Mouse (Mus musculus) cerebellum, adult 2 months (tissue): ENCODE measurements around the gene Gm9747. TPM values are rescaled to one million over a fixed set of nuclear protein-coding genes. Genes with fewer than 3 reads are reported as not detected.

Source experiments
- DNase-seq, 2 experiments: peaks; one replicate each; pipeline ENCODE4 v3.0.0; 2021
- H3K27ac ChIP-seq: fragments of 200-500 bp; 2 replicates; pipeline ENCODE4 v1.5.1; 2012; ENCODE audit warnings: low read length, control low read depth, inconsistent platforms; ENCODE audit not compliant: insufficient read depth
- H3K27me3 ChIP-seq: fragments of 200-500 bp; 2 replicates; pipeline ENCODE4 v1.6.1; 2012; ENCODE audit warnings: inconsistent platforms, mild to moderate bottlenecking, low read length, moderate library complexity; ENCODE audit not compliant: control insufficient read depth, insufficient read depth
- H3K4me1 ChIP-seq: fragments of 200-500 bp; 2 replicates; pipeline ENCODE4 v1.6.1; 2011; ENCODE audit warnings: low read length; ENCODE audit not compliant: control insufficient read depth, insufficient read depth
- H3K4me3 ChIP-seq: fragments of 200-500 bp; replicated peaks from 2 replicates; pipeline ENCODE3; 2011; ENCODE audit warnings: mild to moderate bottlenecking, low read depth, low read length, control low read depth; ENCODE audit not compliant: insufficient read depth
- CTCF ChIP-seq: fragments of 200-500 bp; IDR thresholded peaks from 2 replicates; pipeline ENCODE4 v1.5.1; 2011; ENCODE audit warnings: low read depth, mild to moderate bottlenecking, control low read depth, low read length, moderate library complexity, borderline replicate concordance; ENCODE audit not compliant: insufficient read depth
- POLR2A ChIP-seq: fragments of 200-500 bp; IDR thresholded peaks from 2 replicates; pipeline ENCODE4 v1.6.1; 2011; ENCODE audit warnings: low read length, control low read depth, borderline replicate concordance; ENCODE audit not compliant: insufficient read depth
- WGBS: fragments of 180-500 bp; shearing (Covaris S2); methylation state at CpG from one replicate; pipeline ENCODE4 v1.1.7; 2018; 5-methylcytosine and 5-hydroxymethylcytosine counted together
- polyA plus RNA-seq: library from polyadenylated mRNA; depleted of rRNA; stranded (reverse); fragments of >200 nt; gene quantifications from 2 replicates; pipeline ENCODE4 v1.2.3, GENCODE M21; 2012; rRNA removed

Gm9747 gene
- not detected in 2 replicates for polyA plus RNA-seq

DNA sequence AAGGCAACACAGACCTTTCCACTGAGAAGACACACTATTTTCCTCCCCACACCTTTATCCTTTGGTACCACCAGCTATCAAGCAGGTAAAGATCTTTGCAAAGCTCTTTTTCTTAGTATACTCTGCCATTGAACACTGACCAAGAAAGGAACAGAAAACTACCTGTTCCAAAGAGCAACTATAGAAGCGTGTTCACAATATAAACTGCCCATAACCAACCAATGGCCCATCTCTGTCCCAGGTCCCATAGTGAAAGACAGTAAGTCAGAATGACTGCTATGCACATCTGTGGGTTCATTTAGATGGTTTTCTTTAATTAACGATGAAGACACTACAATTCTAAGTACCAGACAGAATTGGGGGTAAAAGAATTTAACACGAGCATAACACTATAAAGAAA, at the start of gene Gm9747:
Gene Gm9747, plus strand, starts transcription at position 301 of the 400 bp plus-strand sequence.
- TF ChIP-seq CTCF (no peak), POLR2A (no peak)
- no peak for DNase-seq
- 96% methylated on average over 3 of the region's 3 CpGs for WGBS
- no peaks in the 10 kb centered on the region for H3K4me1 ChIP-seq
- H3K4me3 ChIP-seq, result no peak within 1 kb of the TSS
- H3K27me3 ChIP-seq, result no peaks in the 10 kb centered on the region; the same call in 1 of the 2 replicates
- no peak within 1 kb of the TSS for H3K27ac ChIP-seq

DNA sequence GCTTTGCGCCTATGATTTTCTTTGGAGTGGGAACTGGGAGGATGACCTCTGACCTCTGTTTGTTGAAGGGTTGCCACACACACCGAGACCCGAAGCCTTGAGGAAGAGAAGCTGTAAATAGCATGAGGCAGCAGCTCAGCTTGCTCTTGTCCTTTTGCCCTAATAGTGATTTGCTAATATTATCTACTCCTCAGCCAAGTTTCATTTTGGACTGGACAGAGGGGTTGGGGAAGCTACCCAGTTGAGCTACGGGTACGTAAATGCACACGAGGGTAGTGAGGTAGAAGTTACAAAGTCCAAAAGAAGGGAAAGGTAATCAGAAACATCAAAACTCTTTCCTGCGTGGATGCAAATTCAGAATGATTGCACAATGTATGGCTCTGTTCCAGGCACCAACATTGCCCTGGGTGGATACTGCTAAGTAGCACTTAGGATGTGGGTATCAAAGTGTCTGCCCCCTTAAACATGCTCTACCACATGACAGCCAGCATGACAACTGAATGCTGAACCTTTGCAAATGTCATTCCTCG, 48.9 kb upstream of the Gm9747 start:
- DNase-seq, result no peak
- TF ChIP-seq POLR2A, result no peak
- TF ChIP-seq CTCF, result no peak
- no peak overlapping the region for H3K27ac ChIP-seq
- H3K27me3 ChIP-seq, result no peaks in the 10 kb centered on the region
- 73% methylated on average over 8 of the region's 8 CpGs for WGBS
- no peak overlapping the region for H3K4me3 ChIP-seq
- no peaks in the 10 kb centered on the region for H3K4me1 ChIP-seq

DNA sequence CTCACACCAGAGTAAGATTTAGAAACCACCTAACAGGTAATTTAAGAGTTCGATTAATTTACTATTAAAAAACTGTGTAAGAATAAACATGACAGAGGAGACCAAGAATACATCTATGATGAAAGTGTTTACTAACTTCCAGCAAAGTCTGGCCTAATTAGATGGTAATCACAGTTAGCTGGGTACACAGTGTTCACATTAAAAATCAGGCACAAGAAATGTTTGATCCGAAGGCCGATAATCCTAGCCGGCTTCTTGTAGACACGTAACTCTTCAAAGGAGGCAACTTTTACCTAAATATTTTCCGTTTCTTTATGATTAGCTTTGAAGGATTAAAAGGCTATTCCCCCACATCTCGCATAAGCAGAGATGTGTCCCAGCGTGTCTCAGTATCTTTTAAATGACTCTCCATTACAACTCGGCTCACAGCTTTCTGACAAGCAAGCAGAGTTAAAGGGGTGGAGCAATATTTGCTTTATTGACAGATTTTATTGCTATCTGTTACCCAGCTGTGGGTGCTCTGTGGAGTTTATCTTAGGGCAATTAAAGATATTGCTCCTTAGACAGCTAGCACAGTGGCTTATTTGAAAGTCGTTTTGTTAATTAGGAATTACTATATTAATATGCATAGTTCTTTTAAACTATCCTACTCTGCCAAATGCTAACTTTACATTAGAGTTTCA, 44.2 kb upstream of the Gm9747 start:
- DNase-seq, result no peak
- Histone ChIP-seq H3K27me3 (no peaks in the 10 kb centered on the region), H3K4me1 (no peaks in the 10 kb centered on the region), H3K4me3 (no peak overlapping the region), H3K27ac (no peak overlapping the region)
- 87% methylated on average over 10 of the region's 10 CpGs for WGBS
- TF ChIP-seq CTCF (no peak), POLR2A (no peak)

DNA sequence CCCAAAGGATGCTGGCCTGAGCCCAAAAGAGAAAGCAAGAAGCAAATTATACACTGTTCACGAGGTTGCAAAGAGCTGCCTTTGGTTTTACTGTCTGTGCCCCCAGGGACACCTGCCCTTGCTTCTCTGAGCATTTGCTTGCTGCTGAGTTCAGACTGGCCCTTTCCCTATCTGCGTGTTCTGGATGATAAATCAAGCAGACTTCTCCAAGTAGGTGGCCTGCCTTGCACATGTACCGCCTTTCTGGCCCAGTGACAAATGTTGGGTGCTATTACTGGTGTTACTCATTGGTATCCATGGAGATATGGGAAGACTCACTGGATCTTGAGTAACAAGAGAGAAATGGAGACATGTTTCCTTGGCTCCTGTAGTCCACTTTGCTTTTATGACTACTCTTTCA, 43.4 kb upstream of the Gm9747 start:
- Histone ChIP-seq H3K27me3 (no peaks in the 10 kb centered on the region), H3K4me1 (no peaks in the 10 kb centered on the region), H3K4me3 (no peak overlapping the region), H3K27ac (no peak overlapping the region)
- WGBS, result 27% methylated on average over 3 of the region's 3 CpGs
- DNase-seq, result no peak
- TF ChIP-seq POLR2A (no peak), CTCF (no peak)

DNA sequence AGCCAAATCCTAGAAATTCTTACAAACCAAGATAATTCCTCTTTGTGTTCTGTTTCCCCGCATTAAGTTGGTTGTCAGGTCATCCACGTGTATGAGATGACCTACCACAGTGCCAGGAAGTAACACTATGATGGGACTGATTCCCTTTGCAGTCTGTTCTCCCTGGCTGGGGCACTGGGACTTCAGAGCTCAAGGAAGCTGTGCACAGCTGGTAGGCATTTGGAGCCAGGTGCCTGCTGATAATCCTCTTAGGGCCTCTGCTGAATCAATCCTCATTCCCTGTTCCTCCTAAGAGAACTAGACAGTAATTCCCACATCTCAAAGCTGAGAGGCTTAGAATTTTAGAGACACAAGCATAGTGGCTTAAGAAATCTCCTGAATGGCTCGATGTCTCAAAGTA, 41.3 kb upstream of the Gm9747 start:
- no peak overlapping the region for H3K27ac ChIP-seq
- TF ChIP-seq CTCF, result no peak
- no peak for TF ChIP-seq POLR2A
- no peaks in the 10 kb centered on the region for H3K4me1 ChIP-seq
- H3K4me3 ChIP-seq, result no peak overlapping the region
- no peak for DNase-seq
- no peaks in the 10 kb centered on the region for H3K27me3 ChIP-seq
- WGBS, result 18% methylated on average over 3 of the region's 3 CpGs

DNA sequence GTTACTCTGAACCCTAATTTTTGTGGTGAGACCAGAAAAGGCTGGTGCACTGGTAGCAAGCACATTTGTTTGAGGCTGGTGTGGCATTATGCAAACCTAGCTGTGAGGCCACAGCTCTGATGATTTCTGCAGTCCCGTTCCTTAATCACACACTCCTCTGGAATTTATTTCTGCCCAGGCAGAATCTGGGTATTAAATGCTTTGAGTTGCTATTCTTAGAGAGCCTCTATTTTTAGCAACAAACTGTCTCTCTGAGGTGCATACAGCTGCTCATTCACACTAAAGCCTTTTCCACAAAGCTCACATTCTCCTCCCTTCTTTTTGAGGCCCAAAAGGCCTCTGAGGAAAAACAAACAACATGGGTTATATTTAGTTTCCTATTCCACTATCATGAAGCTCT, 33.0 kb upstream of the Gm9747 start:
- 38% methylated on average over 1 of the region's 1 CpGs for WGBS
- TF ChIP-seq CTCF (no peak), POLR2A (no peak)
- Histone ChIP-seq H3K4me3 (no peak overlapping the region), H3K4me1 (no peaks in the 10 kb centered on the region), H3K27ac (no peak overlapping the region), H3K27me3 (no peaks in the 10 kb centered on the region)
- DNase-seq, result no peak

DNA sequence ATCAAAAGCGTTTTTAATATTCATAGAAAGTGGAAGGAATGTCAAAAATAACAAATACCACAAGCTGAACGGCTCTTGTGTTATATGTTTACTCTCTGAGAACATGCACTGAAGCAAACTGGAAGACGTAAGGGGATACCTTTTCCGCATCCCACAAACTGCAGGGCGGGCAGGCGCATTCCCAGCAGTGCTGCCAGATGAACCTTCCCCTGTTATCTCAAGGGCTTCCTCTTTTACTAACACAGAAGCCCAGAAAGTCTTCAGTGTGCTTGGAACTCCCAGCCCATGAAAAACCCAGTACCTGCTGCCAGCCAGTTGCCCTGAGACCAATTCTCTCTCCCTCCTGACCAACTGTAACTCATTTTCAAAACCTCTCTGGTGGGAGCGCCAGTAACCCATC, 32.3 kb upstream of the Gm9747 start:
- 93% methylated on average over 7 of the region's 7 CpGs for WGBS
- TF ChIP-seq POLR2A (no peak), CTCF (no peak)

DNA sequence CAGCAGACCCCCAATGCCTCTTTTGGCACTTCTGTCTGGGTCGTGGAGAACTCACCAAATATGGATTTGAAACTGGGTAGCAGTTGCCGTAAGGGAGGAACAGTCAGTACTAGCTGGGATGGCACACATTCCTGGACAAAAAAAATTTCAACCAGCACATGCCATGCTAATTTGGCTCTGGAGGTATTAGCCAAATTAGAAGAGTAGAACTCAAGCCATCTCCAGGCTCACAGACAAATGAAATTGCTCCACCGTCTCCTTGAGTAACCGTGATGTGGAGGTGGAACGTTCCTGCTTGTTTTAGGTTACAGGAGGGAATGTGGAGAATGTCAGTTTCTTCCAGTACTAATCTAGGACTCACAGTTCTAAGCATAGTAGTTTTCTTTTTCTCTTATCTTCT, 25.4 kb upstream of the Gm9747 start:
- Histone ChIP-seq H3K4me3 (no peak overlapping the region), H3K27ac (no peak overlapping the region), H3K27me3 (no peaks in the 10 kb centered on the region), H3K4me1 (no peaks in the 10 kb centered on the region)
- DNase-seq, result no peak
- TF ChIP-seq CTCF (no peak), POLR2A (no peak)
- 88% methylated on average over 5 of the region's 5 CpGs for WGBS

More for the DNA sequence above, 32.3 kb upstream of the Gm9747 start:
- Histone ChIP-seq H3K27me3 (no peaks in the 10 kb centered on the region), H3K4me3 (no peak overlapping the region), H3K4me1 (no peaks in the 10 kb centered on the region), H3K27ac (no peak overlapping the region)
- no peak for DNase-seq
